Mouse (Mus musculus) frontal cortex, adult (tissue): ENCODE results near the gene Lingo1.
A peak's percentile ranks its signal among the peaks of the same experiment; 100 is the strongest.

ENCODE experiments used
- ATAC-seq: cut with Nextera tagmentation; 2 replicates; pipeline ENCODE4 v1.9.2; 2017; ENCODE audit warnings: mild to moderate bottlenecking, moderate library complexity, mixed read lengths; ENCODE audit not compliant: low TSS enrichment

The Lingo1 gene

DNA sequence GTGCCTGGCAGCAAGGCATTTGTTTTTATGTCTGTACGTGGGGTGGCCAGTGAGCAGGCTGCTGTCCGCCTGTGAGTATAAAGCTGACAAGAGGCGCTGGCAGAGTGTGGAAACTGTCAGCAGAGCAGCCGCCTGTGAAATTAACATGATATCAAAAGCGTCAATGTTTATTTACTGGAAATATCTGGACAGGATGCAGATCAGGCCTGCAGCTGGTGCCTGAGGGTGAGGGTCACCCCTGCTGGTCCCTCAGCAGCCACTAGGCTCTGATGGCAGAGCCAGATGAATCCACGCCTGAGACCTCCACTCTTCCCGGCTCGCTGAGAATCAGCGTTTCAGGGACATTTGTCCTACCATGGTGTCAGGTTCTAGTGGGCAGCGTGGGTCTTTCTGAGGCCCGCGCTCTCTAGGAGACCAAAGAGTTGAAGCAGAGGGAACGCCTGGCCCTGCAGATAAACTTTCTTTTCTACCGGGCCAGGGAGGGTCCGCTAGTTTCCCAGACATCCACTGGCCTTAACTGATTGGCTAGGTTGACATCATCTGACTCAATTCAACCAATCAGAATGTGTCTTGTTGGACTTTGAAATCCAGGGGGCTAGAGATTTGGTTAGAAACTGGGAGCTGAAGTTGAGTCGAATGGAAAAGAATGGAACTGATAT lies 190.1 kb downstream of the Lingo1 start:
- no peak; the same call in 1 of the 2 replicates for ATAC-seq

DNA sequence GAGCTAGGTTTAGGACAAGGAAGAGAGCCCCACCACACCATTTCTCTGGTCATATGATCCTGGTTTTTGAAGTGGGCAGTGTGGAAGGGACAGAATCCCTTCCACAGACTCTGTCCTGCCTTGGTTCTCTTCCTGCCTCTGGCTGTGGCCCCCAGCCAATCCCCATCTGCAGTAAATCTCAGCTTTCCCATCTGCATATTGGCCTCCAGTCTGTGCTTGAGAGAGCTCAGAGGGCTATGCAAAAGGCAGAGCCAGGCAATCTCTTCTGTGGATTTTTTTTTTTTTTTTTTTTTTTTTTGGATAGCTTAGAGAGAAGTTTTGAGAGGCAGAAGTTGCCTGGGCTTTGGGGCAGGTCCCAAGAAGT lies 190.8 kb downstream of the Lingo1 start:
- ATAC-seq: peak; percentile 25; the same call in 1 of the 2 replicates

DNA sequence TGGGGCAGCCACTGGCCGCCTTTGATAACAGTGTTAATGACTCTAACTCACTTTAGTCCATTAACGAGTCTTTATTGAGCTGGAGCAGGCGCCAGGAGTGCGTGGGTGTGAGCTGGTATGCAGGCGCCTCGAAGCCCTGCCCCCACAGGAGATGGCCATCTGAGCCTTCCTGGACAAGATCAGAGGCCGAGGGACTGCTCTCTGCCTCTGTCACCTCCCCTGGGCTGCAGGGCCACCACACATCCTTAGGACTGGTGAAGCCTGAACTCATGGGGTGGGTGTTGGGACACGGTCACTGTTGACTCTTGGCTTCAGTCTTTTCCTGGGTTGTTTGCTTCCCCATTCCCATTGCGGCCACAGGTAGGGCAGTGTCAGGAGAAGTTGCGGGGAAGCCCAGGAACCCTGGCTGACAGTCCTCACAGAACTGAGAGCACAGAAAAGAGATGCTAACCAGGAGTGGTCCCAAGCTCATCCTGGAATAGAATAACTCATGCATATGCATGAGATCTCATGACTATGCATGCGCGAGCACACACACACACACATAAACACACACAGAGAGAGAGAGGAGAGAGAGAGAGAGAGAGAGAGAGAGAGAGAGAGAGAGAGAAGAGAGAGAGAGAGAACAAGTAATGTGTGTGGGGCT lies 191.3 kb downstream of the Lingo1 start:
- peak; percentile 72 for ATAC-seq

DNA sequence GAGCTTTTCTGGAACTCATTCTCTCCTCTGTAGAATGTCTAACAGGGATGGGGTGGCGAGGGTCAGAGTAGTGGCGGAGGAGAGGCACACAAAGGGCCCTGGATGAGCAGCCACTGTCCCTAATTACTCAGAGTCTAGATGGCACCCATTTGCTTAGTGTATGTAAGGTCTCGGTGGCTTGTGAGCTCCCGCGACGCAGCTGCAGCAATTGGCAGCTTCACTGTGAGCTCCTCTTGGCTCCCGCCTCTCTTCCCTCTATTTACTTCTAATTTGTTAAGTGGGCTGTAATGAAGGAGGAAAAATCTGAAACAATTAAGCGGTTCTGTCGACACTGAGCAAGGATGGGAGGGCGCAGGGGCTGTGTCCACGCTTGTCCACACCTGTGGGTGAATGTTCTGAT lies 195.6 kb downstream of the Lingo1 start:
- no peak for ATAC-seq

DNA sequence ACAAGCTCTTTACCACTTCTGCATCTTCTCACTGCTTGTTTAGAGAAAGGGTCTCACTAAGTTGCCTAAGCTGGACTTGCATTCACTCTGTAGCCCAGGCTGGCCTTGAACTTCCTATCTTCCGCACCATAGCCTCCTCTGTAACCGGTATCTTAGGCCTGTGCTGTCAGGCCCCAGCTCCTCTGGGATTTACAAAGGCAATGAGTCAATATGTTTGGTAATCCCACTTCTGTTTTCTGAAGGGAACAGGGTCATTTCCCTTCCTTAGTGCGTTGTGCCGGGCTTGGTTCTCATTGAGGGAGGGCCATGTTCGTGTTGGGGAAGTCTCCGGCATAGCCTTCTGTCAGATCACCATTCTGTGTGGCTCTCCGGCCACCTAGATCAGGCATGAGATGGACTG lies 203.6 kb downstream of the Lingo1 start:
- no peak for ATAC-seq

DNA sequence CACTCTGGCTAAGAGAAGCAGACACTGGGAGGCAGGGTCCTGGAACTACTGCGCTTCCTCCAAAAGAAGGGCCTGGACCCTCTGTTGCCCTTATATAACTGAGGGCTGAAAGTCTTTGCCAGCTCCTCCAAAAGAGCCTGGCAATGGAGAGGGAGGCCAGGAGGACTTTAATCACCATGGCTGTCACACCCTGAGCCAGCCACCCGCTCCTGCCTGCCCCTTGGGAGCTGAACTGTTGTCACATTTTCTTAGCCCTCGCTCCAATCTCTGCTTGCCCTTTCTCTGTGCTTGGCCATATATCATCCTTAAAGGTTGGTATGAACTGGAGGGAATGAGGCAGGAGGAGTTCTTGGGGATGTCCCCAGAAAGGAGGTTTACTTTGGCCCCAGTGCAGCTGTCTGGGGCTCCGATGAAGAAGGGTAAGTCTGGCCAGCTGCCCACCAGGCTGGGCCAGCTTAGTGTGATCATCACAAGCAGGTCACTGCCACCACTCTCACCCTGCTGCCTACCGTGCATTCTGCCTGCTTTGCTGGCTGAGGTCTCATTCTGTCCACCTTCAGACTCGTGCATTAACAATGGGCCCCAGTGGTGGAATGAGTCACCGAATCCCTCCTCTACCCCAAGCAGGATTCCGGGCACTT lies 204.9 kb downstream of the Lingo1 start:
- no peak for ATAC-seq

DNA sequence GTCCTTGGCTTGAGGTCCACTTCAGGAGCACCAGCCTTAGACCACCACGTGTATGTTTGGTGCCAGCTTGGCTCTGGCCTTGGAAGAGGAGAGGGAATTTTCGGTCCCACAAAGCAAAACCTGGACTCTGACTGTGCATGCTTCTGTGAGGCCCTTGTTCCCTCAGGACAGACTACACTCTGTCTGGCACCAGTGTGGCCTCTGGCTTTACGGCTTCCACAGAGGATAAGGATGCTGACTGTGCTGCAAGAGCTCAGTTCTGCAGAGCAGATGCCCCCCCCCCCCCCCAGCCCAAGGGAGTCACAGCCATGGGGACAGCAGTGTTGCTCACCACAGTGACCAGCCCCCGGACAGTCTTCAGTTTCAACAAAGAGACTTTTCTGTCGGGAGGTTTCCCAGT lies 206.5 kb downstream of the Lingo1 start:
- no peak for ATAC-seq

DNA sequence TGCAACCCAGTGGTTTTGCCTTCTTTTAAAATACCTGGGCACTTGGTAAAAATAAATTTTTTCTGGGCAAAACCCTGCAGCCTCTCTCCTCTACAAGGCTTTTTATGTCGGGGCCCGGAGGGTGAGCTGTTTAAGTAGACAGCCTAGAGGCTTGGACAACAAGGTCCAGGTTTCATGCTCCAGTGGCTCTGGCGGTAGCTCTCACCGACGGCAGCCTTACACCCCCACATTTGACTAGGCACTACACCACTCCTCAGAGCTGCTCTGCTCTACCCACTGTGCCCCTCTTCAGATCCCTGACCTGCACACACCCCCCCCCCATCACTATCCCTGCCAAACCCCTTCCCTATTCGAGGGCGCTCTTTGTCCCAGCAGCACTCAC lies 212.2 kb downstream of the Lingo1 start:
- no peak for ATAC-seq

DNA sequence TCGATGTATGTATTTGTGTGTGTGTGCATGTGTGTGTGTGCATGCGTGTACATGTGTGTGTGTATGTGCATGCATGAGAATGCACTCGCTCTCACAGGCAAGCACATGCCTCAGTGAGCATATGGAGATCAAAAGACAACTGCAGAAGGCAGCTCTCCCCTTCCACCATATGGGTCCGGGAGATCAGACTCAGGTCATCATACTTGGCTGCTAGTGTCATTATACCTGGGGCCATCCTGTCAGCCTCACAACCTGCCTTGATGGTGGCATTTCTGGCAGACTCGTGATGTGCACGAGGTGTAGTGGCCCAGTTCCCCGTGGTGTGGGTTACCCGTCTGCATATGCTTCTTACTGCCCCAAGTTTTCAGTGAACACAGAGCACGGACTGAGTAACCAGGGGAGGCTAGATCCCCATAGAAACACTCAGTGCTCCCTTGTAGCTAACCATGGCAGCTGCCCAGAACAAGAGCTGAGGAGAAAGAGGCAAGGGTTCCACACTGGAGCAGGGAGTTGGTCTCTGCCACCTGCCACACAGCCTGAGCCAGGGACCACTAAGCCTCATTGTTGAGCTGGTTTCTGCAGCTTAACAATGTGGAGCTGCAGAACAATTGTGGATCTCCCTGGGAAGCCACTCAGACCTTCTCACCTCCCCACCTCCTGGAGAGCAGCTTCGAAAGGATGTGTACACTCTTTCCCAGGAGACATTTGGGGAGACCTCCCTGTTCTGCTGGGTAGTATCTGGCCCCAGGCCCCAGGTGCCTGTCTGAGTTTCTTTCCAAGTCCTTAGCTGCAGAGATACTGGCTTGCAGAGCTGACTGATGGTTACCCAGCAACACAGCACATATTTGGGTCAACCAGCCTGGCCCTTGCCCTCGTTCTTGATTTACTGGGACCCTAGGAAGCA lies 212.9 kb downstream of the Lingo1 start:
- no peak for ATAC-seq

DNA sequence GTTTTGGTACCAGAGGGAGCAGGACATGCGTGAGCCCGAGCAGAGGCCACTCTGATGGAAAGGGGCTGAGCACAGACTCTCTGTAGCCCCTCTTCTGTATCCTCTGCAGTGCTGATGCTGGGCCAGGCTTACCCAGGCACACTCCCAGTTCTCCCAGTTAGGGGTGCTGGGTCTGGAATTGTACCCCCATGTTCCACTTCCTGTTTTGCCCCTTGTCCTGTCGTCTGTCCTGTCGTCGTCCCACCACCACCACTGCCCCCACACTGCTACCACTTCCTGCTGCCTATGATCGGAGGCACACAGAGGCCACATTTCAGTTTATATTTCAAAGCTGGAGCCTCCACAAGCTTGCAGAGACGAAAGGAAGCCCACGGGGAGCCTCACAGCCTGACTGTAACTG lies 213.6 kb downstream of the Lingo1 start:
- no peak for ATAC-seq

DNA sequence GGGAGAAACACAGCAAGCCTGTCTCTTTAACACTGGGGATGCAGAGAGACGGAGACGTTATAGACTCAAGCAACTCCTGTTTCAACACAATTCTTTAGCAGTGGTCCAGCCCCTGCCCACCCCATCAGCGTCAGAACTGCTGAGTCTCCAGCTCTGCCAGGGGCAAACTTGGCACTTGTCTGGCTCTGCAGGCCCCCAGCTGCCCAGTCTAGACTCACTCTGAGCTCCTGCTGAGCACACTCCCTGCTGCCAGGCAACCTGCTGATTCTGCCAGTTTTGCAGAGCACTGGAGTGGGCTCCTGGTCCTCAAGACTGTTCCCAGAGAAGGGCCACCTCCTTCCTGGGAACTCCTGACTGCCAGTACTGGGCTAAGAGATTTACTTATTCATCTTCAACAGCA lies 214.6 kb downstream of the Lingo1 start:
- ATAC-seq: no peak

DNA sequence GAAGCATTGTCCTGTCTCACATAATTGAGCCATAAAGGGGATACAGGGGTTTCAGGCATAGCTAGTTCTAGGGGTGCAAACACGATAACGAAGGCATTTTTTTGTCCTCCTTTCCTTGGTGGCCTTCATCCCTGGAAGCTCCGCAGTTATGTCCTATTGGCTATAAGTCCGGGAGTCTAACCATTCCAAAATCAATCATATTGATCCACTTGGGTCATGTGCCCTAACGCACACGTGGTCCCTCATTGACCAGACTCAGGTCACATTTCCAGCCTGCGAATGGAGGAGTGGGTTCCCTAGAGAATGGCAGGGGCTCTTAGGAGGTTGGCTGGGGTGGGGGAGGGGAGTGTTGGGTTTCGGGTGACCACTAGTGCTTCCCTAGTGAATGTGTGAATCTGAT lies 215.3 kb downstream of the Lingo1 start:
- no peak for ATAC-seq

DNA sequence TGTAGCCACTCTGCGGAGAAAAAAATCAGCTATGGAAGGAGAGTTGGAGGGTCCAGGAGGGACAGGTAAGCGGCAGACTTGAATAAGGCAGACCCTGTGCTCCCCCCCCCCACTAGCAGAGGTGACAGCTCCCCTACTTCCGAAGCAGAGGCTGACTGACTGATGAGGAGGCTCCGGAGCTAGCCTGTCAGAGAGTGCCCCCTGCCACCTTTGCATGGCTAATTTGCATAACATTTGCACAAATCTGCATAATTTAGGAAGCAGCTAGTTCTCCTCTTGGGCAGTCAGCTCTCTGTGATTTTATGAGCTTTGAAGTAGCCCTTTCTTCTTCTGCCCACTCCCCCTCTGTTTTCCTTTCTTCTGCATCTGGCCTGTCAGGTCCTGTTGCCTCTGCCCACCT lies 216.2 kb downstream of the Lingo1 start:
- ATAC-seq: no peak

DNA sequence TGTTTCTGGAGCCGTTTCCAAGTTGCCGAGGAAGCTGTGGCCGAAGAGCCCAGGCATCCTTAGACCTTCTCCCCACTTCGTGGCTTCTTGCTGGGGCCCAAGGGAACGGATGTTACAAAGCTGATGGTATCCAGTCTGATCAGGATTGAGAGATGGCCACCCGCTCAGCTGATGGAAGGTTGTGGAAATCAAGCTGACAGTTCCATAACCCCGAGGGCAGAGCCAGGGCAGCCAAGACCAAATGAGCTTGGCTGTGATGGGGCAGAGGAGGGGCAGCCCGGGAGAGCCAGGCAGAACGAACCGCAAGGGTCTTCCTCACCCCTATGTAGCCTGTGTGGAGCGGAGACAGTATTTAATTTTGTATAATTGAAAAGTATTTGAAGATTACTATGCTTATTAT lies 218.9 kb downstream of the Lingo1 start:
- ATAC-seq: no peak

DNA sequence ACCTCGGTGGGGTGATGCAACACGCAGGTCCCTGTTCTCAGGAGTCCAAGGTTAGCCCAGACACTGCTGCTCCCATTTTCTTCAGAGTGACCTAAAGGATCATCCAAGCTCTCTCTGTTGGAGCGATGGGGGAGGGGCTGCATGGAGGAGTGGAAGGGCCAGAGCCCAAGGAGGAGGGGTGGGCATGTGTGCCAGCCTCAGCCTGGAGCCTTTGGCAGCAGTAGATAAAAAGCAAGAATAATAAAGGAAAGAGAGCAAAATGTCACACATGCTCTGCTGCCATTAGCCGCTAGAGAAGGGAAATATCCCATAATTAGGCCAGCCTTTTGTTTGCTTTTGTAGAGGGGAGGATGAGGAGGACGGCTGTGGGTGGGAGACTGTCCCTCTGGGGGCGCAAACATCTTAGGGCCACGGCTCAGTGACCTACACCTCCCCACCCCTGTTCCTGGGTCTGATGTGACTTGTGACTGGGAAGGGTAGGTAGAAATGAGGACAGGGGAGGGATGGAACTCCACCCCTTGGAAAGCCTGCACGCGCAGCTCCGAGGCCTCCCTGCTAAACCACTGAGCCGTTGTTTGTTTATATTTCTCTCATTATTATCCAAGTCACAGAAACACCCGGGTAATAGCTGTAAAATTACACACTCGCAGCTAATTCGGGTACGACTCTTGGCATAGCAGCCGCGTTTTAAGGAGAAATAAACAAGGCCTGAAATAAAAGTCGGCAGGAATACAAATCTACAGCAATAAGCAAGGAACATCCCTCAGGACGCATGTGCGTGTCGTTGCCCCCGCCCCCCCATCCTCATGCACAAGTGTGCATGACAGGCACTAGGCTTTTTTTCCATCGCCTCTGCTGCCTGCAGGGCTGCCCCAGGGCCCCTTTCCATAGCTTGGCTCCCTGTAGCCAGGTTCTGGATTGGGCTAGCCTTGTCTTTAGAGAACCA lies 223.5 kb downstream of the Lingo1 start:
- ATAC-seq: peak; percentile 27; the same call in 1 of the 2 replicates
